Mouse (Mus musculus): Measurements from ENCODE around the gene Tgfbr2.

- TF ChIP-seq MAX (IDR thresholded peaks at IDR 0.05; ENCODE audit: low read depth), result no peak
- TF ChIP-seq MYOD1 (IDR thresholded peaks at IDR 0.05; ENCODE audit: control insufficient read depth in 1 of 3, insufficient read length in 2 of 3, low read depth in 2 of 3), result no peak
- no peak for TF ChIP-seq POLR2A (IDR thresholded peaks at IDR 0.05; ENCODE audit: insufficient read length, low read depth)
- TF ChIP-seq TCF12 (IDR thresholded peaks at IDR 0.05; ENCODE audit: insufficient read depth, poor library complexity, severe bottlenecking), result no peak
- TF ChIP-seq E2F4 (IDR thresholded peaks at IDR 0.05; ENCODE audit: insufficient read depth), result no peak
- no peak for TF ChIP-seq USF1 (IDR thresholded peaks at IDR 0.05; ENCODE audit: low read depth)
- TF ChIP-seq REST (IDR thresholded peaks at IDR 0.05; ENCODE audit: insufficient read depth, insufficient read length), result no peak
Observed at GRCm38 (mm10) chr9:116101842-116102241, 73.3 kb downstream of the Tgfbr2 start.
